ENCODE assay signal across 8 mouse cellular contexts in genomic region chrX:159414130-159414828, GRCm38 (mm10). TPM values are rescaled to one million over a fixed set of nuclear protein-coding genes. Genes with fewer than 3 reads are reported as not detected.
A peak's percentile ranks its signal among the peaks of the same experiment; 100 is the strongest.
DNase-seq lines count a peak whose midpoint lies in the region; ATAC-seq and TF ChIP-seq lines count a peak whose summit lies in the region.

Gene Map7d2, plus strand, starts transcription at chrX:159414572.

- H3K9me3 ChIP-seq in heart, postnatal 0 days (replicated peaks; ENCODE audit: control insufficient read depth, low read length): no peaks in the 10 kb centered on the region
- H3K9me3 ChIP-seq in midbrain, embryonic 13.5 days: no peaks in the 10 kb centered on the region

- 7% methylated on average over 51 of the region's 83 CpGs for WGBS in thymus, adult 2 months
- 22% methylated on average over 33 of the region's 83 CpGs for WGBS in heart, postnatal 0 days
- WGBS in midbrain, embryonic 13.5 days: 22% methylated on average over 54 of the region's 83 CpGs

- peak; percentile 49; the same call in 1 of the 2 replicates for ATAC-seq in heart, postnatal 0 days (ENCODE audit: insufficient read depth, low read depth)
- peak; percentile 95 for ATAC-seq in midbrain, embryonic 13.5 days

- TF ChIP-seq POLR2A in thymus, adult 2 months (IDR thresholded peaks at IDR 0.05; ENCODE audit: control insufficient read depth, extremely low read depth, insufficient read depth, low read length, poor library complexity): no peak

- TF ChIP-seq EP300 in heart, postnatal 0 days (IDR thresholded peaks at IDR 0.05; ENCODE audit: low read depth): no peak

- no peak for TF ChIP-seq CTCF in thymus, adult 2 months (IDR thresholded peaks at IDR 0.05; ENCODE audit: borderline replicate concordance, control insufficient read depth, extremely low read depth, insufficient read depth, low read length, poor library complexity)
- no peak for TF ChIP-seq CTCF in heart, postnatal 0 days (IDR thresholded peaks at IDR 0.05; ENCODE audit: low read depth)

- H3K27me3 ChIP-seq in thymus, adult 2 months (ENCODE audit: control insufficient read depth, insufficient read depth, low read length): peaks cover 10% of the 10 kb centered on the region
- peaks cover 26% of the 10 kb centered on the region for H3K27me3 ChIP-seq in heart, postnatal 0 days (ENCODE audit: control insufficient read depth, insufficient read depth, low read length)
- peaks cover 11% of the 10 kb centered on the region for H3K27me3 ChIP-seq in midbrain, embryonic 13.5 days

- DNase-seq in thymus, adult 2 months: peak; percentile 1
- no peak for DNase-seq in thymus, adult 18-20 months
- DNase-seq in cerebellum, postnatal 36 days: peak; percentile 59 to 71
- no peak for DNase-seq in heart, postnatal 0 days (ENCODE audit: low spot score)
- DNase-seq in left cerebral cortex, adult 8-10 months (ENCODE audit: low spot score in 2 of 2): peak; percentile 18 to 58
- peak; percentile 35 for DNase-seq in telencephalon, adult 2 months (ENCODE audit: low read depth, low spot score)
- no peak for DNase-seq in gastrocnemius, adult 8-10 months (ENCODE audit: low spot score in 2 of 2)

- peaks cover 12% of the 10 kb centered on the region for H3K4me1 ChIP-seq in thymus, adult 2 months (replicated peaks; ENCODE audit: control insufficient read depth, insufficient read depth, low read length)
- no peaks in the 10 kb centered on the region for H3K4me1 ChIP-seq in heart, postnatal 0 days (ENCODE audit: control insufficient read depth, insufficient read depth)
- no peaks in the 10 kb centered on the region for H3K4me1 ChIP-seq in midbrain, embryonic 13.5 days (replicated peaks)

- H3K36me3 ChIP-seq in thymus, adult 2 months (ENCODE audit: control insufficient read depth, insufficient read depth, low read length): no peaks in the 10 kb centered on the region
- no peaks in the 10 kb centered on the region for H3K36me3 ChIP-seq in heart, postnatal 0 days (replicated peaks; ENCODE audit: control insufficient read depth, insufficient read depth, low read length)
- no peaks in the 10 kb centered on the region for H3K36me3 ChIP-seq in midbrain, embryonic 13.5 days

- H3K27ac ChIP-seq in thymus, adult 2 months (ENCODE audit: control insufficient read depth, insufficient read depth, low read length): no peak within 1 kb of the TSS
- H3K27ac ChIP-seq in heart, postnatal 0 days (ENCODE audit: low read depth): no peak within 1 kb of the TSS
- H3K27ac ChIP-seq in midbrain, embryonic 13.5 days: peak within 1 kb of the TSS; percentile 69

- H3K4me2 ChIP-seq in heart, postnatal 0 days (ENCODE audit: low read depth, low read length): peak within 1 kb of the TSS; percentile 80
- H3K4me2 ChIP-seq in midbrain, embryonic 13.5 days (replicated peaks): peak within 1 kb of the TSS; percentile 72

- no peak within 1 kb of the TSS for H3K9ac ChIP-seq in heart, postnatal 0 days (replicated peaks; ENCODE audit: low read depth, low read length)
- peak within 1 kb of the TSS; percentile 70 for H3K9ac ChIP-seq in midbrain, embryonic 13.5 days (replicated peaks)

- H3K4me3 ChIP-seq in thymus, adult 2 months (ENCODE audit: control insufficient read depth, insufficient read depth, low read length): peak within 1 kb of the TSS; percentile 41
- H3K4me3 ChIP-seq in heart, postnatal 0 days (ENCODE audit: low read depth, low read length): peak within 1 kb of the TSS; percentile 59
- peak within 1 kb of the TSS; percentile 63 for H3K4me3 ChIP-seq in midbrain, embryonic 13.5 days (replicated peaks)

RNA-seq across cellular contexts. Expression of gene Map7d2, which starts in this region (rescaled TPM):
- not detected in 2 replicates for polyA plus RNA-seq in thymus, adult 2 months (2012; rRNA removed)
- total RNA-seq in heart, postnatal 0 days (2014; rRNA removed; ENCODE audit: low replicate concordance): 0.04 TPM in 1 of 2 replicates, not detected in the other
- 0.53 and 0.56 TPM in 2 replicates for polyA plus RNA-seq in heart, postnatal 0 days (2015; fragmentation: Nextera tagmentation; extraction: Ambion mirVana)
- total RNA-seq in left cerebral cortex, adult 8-10 months (2022): 100 to 1,000 TPM; 103 to 131 (median 112) TPM
- 23.7 and 26.1 TPM in 2 replicates for polyA plus RNA-seq in midbrain, embryonic 13.5 days (2015; fragmentation: Nextera tagmentation; extraction: Ambion mirVana)
- total RNA-seq in gastrocnemius, adult 8-10 months (2022): under 1 TPM in 3 of 4 experiments, not detected in 1; 0.12 to 0.64 (median 0.36) TPM

Comparison
In these comparisons a context has a peak if more than half of its experiments do, and no peak if none do; other contexts are left out.
1. RNA of gene Map7d2 (total RNA-seq): 103 to 131 TPM in left cerebral cortex, adult 8-10 months; 0.12 to 0.64 TPM in gastrocnemius, adult 8-10 months and 0.04 TPM in heart, postnatal 0 days; every median in the first group is over 10 times any median in the second.
2. RNA of gene Map7d2 (polyA plus RNA-seq): 23.7 to 26.1 TPM in midbrain, embryonic 13.5 days; 0.53 to 0.56 TPM in heart, postnatal 0 days and not detected in thymus, adult 2 months; every median in the first group is over 10 times any median in the second.
3. Peak in DNase-seq and H3K4me3 ChIP-seq in thymus, adult 2 months; RNA of the gene not detected or under 1 TPM.
4. Peak in ATAC-seq, H3K4me3 ChIP-seq and H3K4me2 ChIP-seq in heart, postnatal 0 days; RNA of the gene not detected or under 1 TPM.
5. DNase-seq: peak in cerebellum, postnatal 36 days (2 of 2), left cerebral cortex, adult 8-10 months (2 of 2) and telencephalon, adult 2 months (single experiment); none in thymus, adult 18-20 months (0 of 2), heart, postnatal 0 days (single experiment) and gastrocnemius, adult 8-10 months (0 of 2).
6. Peak in every context shown above with its lines, with median percentiles within 50 percentile points of each other: H3K4me3 ChIP-seq.